Mouse (Mus musculus) G1E (cell line): ENCODE measurements around the gene Tiparp.

Source experiments
- CTCF ChIP-seq: IDR thresholded peaks from 2 replicates; pipeline ENCODE4 v1.5.1; 2012; ENCODE audit warnings: low read depth, low read length, inconsistent platforms, mixed read lengths
- GATA1 ChIP-seq: IDR thresholded peaks from 2 replicates; pipeline ENCODE4 v1.6.1; 2012; ENCODE audit warnings: borderline replicate concordance, low read length, inconsistent platforms, mixed read lengths
- GATA2 ChIP-seq: IDR thresholded peaks from 2 replicates; pipeline ENCODE4 v1.6.1; 2012; ENCODE audit warnings: low read depth, low read length, inconsistent platforms, borderline replicate concordance
- POLR2AphosphoS5 ChIP-seq: IDR thresholded peaks from 2 replicates; pipeline ENCODE4 v1.6.1; 2012; ENCODE audit warnings: low read depth, low read length, inconsistent platforms; ENCODE audit not compliant: insufficient replicate concordance
- TAL1 ChIP-seq: conservative IDR thresholded peaks from 2 replicates; pipeline ENCODE4 v1.6.1; 2012; ENCODE audit warnings: low read depth, low read length, inconsistent platforms, mixed read lengths

DNA sequence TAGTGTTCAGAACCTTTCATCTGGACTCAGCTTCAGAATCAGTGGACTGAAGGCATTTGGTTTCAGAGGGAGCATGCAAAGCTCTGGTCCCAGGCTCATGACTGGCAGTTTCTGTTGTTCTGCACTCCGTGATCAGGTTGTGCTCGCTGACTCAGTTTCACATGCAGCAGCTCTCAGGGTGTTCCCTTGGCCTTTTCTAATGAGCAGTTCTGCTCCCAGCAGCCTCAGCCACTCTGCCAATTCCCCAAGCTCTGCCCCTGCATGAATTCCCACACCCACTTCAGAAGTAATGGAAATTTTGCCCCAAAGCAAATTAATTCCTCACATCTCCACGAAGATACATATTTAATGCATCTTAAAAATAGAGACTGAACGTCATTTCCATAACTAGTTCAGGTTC lies 30.5 kb downstream of the Tiparp start:
- TF ChIP-seq CTCF (no peak), GATA1 (no peak), GATA2 (no peak), TAL1 (no peak), POLR2AphosphoS5 (no peak)
